Mouse (Mus musculus) testis, adult 2 months (tissue): ENCODE measurements at regions not wholly inside any gene's neighbourhood (a gene's known extent, or its start where the extent isn't known, plus 50 kb on each side); places are given as distances from the start of the nearest gene placed in this dataset.

Source experiments
- H3K27ac ChIP-seq: fragments of 200-500 bp; 2 replicates; pipeline ENCODE4 v1.5.1; 2012; ENCODE audit warnings: low read depth, low read length; ENCODE audit not compliant: control insufficient read depth, insufficient read depth
- H3K27me3 ChIP-seq: fragments of 200-500 bp; 2 replicates; pipeline ENCODE4 v1.6.1; 2012; ENCODE audit warnings: mild to moderate bottlenecking, low read length, moderate library complexity; ENCODE audit not compliant: control insufficient read depth, insufficient read depth
- H3K36me3 ChIP-seq: fragments of 200-500 bp; 2 replicates; pipeline ENCODE4 v1.6.1; 2012; ENCODE audit warnings: mild to moderate bottlenecking, low read length; ENCODE audit not compliant: control insufficient read depth, insufficient read depth
- H3K4me1 ChIP-seq: fragments of 200-500 bp; 2 replicates; pipeline ENCODE4 v1.6.1; 2012; ENCODE audit warnings: low read length; ENCODE audit not compliant: control insufficient read depth, insufficient read depth
- H3K4me3 ChIP-seq: fragments of 200-500 bp; 2 replicates; pipeline ENCODE4 v1.5.1; 2012; ENCODE audit warnings: low read depth, mild to moderate bottlenecking, low read length, moderate library complexity, mixed read lengths; ENCODE audit not compliant: control insufficient read depth
- CTCF ChIP-seq: fragments of 200-500 bp; IDR thresholded peaks from 2 replicates; pipeline ENCODE4 v1.5.1; 2012; ENCODE audit warnings: low read depth, mild to moderate bottlenecking, inconsistent platforms, low read length, moderate library complexity; ENCODE audit not compliant: control insufficient read depth, insufficient read depth, insufficient replicate concordance
- POLR2A ChIP-seq: fragments of 200-500 bp; IDR thresholded peaks from 2 replicates; pipeline ENCODE4 v1.6.1; 2012; ENCODE audit warnings: low read depth, mild to moderate bottlenecking, inconsistent platforms, low read length, moderate library complexity; ENCODE audit not compliant: control insufficient read depth

- Histone ChIP-seq H3K4me1 (peaks cover under 1% of the 10 kb centered on the region; the same call in 1 of the 2 replicates), H3K4me3 (no peak overlapping the region), H3K27me3 (no peaks in the 10 kb centered on the region), H3K36me3 (no peaks in the 10 kb centered on the region), H3K27ac (no peak overlapping the region)
- TF ChIP-seq CTCF: no peak
Measured at GRCm38 (mm10) chr12:70707629-70708289, 117.6 kb upstream of the Frmd6 start.

GRCm38 (mm10) chr12:70708290-70708668 is 117.0 kb upstream of the Frmd6 start:
- peaks cover 4% of the 10 kb centered on the region for H3K4me1 ChIP-seq
- TF ChIP-seq CTCF (no peak), POLR2A (no peak)
- H3K4me3 ChIP-seq: no peak overlapping the region
- H3K27ac ChIP-seq: no peak overlapping the region
- H3K36me3 ChIP-seq: no peaks in the 10 kb centered on the region
- no peaks in the 10 kb centered on the region for H3K27me3 ChIP-seq

- Histone ChIP-seq H3K27ac (no peak overlapping the region), H3K27me3 (no peaks in the 10 kb centered on the region), H3K36me3 (no peaks in the 10 kb centered on the region), H3K4me3 (no peak overlapping the region), H3K4me1 (peaks cover 11% of the 10 kb centered on the region)
- TF ChIP-seq POLR2A: no peak
- TF ChIP-seq CTCF: no peak
Measured at GRCm38 (mm10) chr12:70710311-70710710, 115.0 kb upstream of the Frmd6 start.

GRCm38 (mm10) chr12:70711030-70711429 is 114.3 kb upstream of the Frmd6 start:
- Histone ChIP-seq H3K4me1 (peaks cover 11% of the 10 kb centered on the region), H3K4me3 (no peak overlapping the region), H3K27ac (no peak overlapping the region), H3K36me3 (no peaks in the 10 kb centered on the region), H3K27me3 (no peaks in the 10 kb centered on the region)
- TF ChIP-seq POLR2A (no peak), CTCF (no peak)

GRCm38 (mm10) chr12:70712322-70713024 is 112.8 kb upstream of the Frmd6 start:
- no peak for TF ChIP-seq POLR2A
- no peaks in the 10 kb centered on the region for H3K27me3 ChIP-seq
- H3K4me3 ChIP-seq: no peak overlapping the region
- H3K27ac ChIP-seq: peak overlapping the region; percentile 45; the same call in 1 of the 2 replicates
- H3K4me1 ChIP-seq: peaks cover 11% of the 10 kb centered on the region
- no peaks in the 10 kb centered on the region for H3K36me3 ChIP-seq

- TF ChIP-seq CTCF: no peak
- TF ChIP-seq POLR2A: no peak
- Histone ChIP-seq H3K36me3 (no peaks in the 10 kb centered on the region), H3K27me3 (no peaks in the 10 kb centered on the region), H3K27ac (peak overlapping the region; percentile 82), H3K4me3 (peak overlapping the region; percentile 31), H3K4me1 (peaks cover 11% of the 10 kb centered on the region)
Measured at GRCm38 (mm10) chr12:70713499-70714280, 111.6 kb upstream of the Frmd6 start.

- Histone ChIP-seq H3K27ac (peak overlapping the region; percentile 82), H3K36me3 (no peaks in the 10 kb centered on the region), H3K27me3 (no peaks in the 10 kb centered on the region), H3K4me3 (peak overlapping the region; percentile 31), H3K4me1 (peaks cover 11% of the 10 kb centered on the region)
- TF ChIP-seq CTCF: no peak
- TF ChIP-seq POLR2A: no peak
Measured at GRCm38 (mm10) chr12:70714281-70714679, 111.0 kb upstream of the Frmd6 start.
